Mouse (Mus musculus): Measurements from ENCODE around the gene Apc2. TPM values are rescaled to one million over a fixed set of nuclear protein-coding genes. Genes with fewer than 3 reads are reported as not detected.

Apc2 gene
- polyA plus RNA-seq, 1 experiment from 2014 or later, result 1.5 TPM

DNA sequence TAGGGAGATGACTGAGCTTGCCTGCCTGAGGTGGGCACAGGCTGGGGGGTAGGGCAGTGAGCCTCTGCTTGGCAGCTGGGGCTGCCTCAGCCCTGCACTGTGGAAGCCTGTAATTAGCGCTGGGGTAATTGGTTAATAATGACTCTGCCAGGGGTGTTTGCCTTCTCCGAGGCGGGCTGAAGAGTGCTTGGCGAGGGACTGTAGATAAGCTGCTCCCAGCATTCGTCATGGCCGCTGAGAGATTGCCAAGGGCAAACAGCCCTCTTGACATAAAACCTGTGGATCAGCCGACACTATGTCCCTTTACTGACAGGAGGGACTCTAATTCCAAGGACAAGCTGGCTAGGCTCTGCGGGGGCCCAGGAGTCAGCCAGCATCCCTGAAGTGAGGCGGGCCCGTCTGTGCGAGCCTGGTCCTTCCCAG lies 20.6 kb downstream of the Apc2 start:
- no peak for ATAC-seq (replicated peaks; ENCODE audit: extremely low read depth, insufficient read depth, low FRiP score)
- Histone ChIP-seq H3K4me2 (ENCODE audit: low read depth, low read length) (peak overlapping the region; percentile 34), H3K4me3 (ENCODE audit: low read length) (no peak overlapping the region; the same call in 1 of the 2 replicates), H3K9ac (ENCODE audit: low read length) (peak overlapping the region; percentile 55), H3K27me3 (ENCODE audit: control insufficient read depth, insufficient read depth, low read length) (peaks cover 56% of the 10 kb centered on the region), H3K4me1 (ENCODE audit: control insufficient read depth, insufficient read depth, low read length) (peaks cover 44% of the 10 kb centered on the region), H3K9me3 (replicated peaks; ENCODE audit: control insufficient read depth, low read length) (no peaks in the 10 kb centered on the region), H3K27ac (ENCODE audit: low read length) (peak overlapping the region; percentile 35), H3K36me3 (ENCODE audit: control insufficient read depth, insufficient read depth) (no peaks in the 10 kb centered on the region)
- 11% methylated on average over 11 of the region's 11 CpGs for WGBS

DNA sequence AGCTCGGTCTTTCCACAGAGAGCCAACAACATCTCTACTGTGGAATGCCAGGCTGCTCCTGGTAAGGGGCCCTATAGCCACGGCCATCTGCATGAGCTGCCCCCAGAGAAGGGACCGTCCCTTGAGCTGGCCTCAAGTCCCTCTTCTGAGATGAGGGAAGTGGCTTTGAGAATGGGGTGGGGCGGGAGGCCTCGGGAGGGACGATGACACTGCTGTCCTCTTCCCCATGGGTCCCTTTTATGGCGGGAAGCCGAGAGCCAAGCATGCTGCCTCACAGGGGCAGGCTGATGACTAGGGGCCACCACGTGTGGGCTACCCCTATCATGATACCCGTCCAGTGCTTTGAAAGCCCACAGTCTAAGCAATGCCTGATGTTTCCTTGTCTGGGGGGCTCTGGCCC lies 21.2 kb downstream of the Apc2 start:
- Histone ChIP-seq H3K9me3 (replicated peaks; ENCODE audit: control insufficient read depth, low read length) (no peaks in the 10 kb centered on the region), H3K27ac (ENCODE audit: low read length) (no peak overlapping the region), H3K4me1 (ENCODE audit: control insufficient read depth, insufficient read depth, low read length) (peaks cover 44% of the 10 kb centered on the region), H3K27me3 (ENCODE audit: control insufficient read depth, insufficient read depth, low read length) (peaks cover 50% of the 10 kb centered on the region), H3K9ac (ENCODE audit: low read length) (peak overlapping the region; percentile 55), H3K4me2 (ENCODE audit: low read depth, low read length) (no peak overlapping the region; the same call in 1 of the 2 replicates), H3K4me3 (ENCODE audit: low read length) (no peak overlapping the region), H3K36me3 (ENCODE audit: control insufficient read depth, insufficient read depth) (no peaks in the 10 kb centered on the region)
- WGBS, result 50% methylated on average over 10 of the region's 10 CpGs
- ATAC-seq (replicated peaks; ENCODE audit: extremely low read depth, insufficient read depth, low FRiP score), result no peak

DNA sequence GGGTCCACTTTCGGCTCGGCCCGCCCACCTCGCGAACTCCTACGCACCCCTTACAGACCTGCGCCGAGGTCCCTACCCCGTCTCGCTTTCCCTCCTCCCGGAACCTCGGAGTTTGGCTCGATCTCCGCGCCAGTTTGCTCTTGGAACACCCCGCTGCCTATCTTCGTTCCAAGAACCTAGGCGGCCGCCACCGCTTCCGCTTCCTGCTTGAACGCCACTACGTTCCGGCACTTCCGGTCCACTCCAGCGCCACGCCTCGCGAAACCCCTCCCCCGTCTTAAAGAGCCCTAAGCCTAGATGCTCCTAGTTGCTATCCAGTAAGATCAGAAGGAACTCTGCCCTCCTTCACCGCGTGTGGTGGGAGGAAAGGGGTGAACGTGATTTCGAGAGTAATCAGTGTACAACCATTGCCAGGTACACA lies 24.6 kb downstream of the Apc2 start, which contains the start of gene 2310011J03Rik:
Gene 2310011J03Rik, minus strand, starts transcription at position 198 of the 421 bp plus-strand sequence.
- peak within 1 kb of the TSS; percentile 93 for H3K4me2 ChIP-seq (ENCODE audit: low read depth, low read length)
- peak within 1 kb of the TSS; percentile 94 for H3K9ac ChIP-seq (ENCODE audit: low read length)
- H3K4me3 ChIP-seq (ENCODE audit: low read length), result peak within 1 kb of the TSS; percentile 93
- H3K36me3 ChIP-seq (ENCODE audit: control insufficient read depth, insufficient read depth), result no peaks in the 10 kb centered on the region
- WGBS, result under 1% methylated on average over 34 of the region's 34 CpGs
- peaks cover 42% of the 10 kb centered on the region for H3K4me1 ChIP-seq (ENCODE audit: control insufficient read depth, insufficient read depth, low read length)
- peak; percentile 58 for ATAC-seq (replicated peaks; ENCODE audit: extremely low read depth, insufficient read depth, low FRiP score)
- peaks cover 16% of the 10 kb centered on the region for H3K27me3 ChIP-seq (ENCODE audit: control insufficient read depth, insufficient read depth, low read length)
- peak within 1 kb of the TSS; percentile 72 for H3K27ac ChIP-seq (ENCODE audit: low read length)
- H3K9me3 ChIP-seq (replicated peaks; ENCODE audit: control insufficient read depth, low read length), result no peaks in the 10 kb centered on the region

DNA sequence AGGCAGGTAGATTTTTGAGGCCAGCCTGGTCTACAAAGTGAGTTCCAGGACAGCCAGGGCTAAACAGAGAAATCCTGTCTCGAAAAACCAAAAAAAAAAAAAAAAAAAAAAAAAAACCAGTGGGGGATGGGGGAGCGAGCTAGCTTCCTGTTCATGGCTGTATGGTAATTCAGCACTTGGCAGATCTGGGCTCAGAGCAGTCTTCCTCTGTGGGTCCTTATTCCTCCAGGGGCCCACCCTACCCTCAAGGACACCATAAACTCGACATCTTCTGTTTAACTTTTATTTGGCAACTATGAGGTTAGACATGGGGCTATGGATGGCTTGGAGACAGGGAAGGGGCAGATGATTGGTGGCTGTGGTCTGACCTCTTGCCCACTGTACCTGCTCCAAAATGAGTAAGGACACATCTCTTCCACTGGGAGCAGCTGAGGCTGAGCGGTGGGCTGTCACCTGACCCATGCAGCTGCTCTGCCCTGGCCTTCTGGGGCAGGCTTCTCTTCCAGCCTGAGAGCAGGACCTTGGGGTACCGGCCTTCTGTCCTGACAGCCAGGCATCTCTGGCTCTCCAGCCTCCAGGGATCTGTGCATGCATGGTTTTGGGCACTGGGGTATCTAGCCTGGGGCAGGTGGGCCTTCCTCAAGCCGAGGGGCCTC lies 25.4 kb downstream of the Apc2 start:
- Histone ChIP-seq H3K4me1 (ENCODE audit: control insufficient read depth, insufficient read depth, low read length) (peaks cover 37% of the 10 kb centered on the region), H3K4me3 (ENCODE audit: low read length) (no peak overlapping the region), H3K9ac (ENCODE audit: low read length) (no peak overlapping the region), H3K27me3 (ENCODE audit: control insufficient read depth, insufficient read depth, low read length) (peaks cover 8% of the 10 kb centered on the region), H3K4me2 (ENCODE audit: low read depth, low read length) (no peak overlapping the region), H3K27ac (ENCODE audit: low read length) (no peak overlapping the region), H3K36me3 (ENCODE audit: control insufficient read depth, insufficient read depth) (no peaks in the 10 kb centered on the region), H3K9me3 (replicated peaks; ENCODE audit: control insufficient read depth, low read length) (no peaks in the 10 kb centered on the region)
- no peak for ATAC-seq (replicated peaks; ENCODE audit: extremely low read depth, insufficient read depth, low FRiP score)
- 77% methylated on average over 6 of the region's 6 CpGs for WGBS

DNA sequence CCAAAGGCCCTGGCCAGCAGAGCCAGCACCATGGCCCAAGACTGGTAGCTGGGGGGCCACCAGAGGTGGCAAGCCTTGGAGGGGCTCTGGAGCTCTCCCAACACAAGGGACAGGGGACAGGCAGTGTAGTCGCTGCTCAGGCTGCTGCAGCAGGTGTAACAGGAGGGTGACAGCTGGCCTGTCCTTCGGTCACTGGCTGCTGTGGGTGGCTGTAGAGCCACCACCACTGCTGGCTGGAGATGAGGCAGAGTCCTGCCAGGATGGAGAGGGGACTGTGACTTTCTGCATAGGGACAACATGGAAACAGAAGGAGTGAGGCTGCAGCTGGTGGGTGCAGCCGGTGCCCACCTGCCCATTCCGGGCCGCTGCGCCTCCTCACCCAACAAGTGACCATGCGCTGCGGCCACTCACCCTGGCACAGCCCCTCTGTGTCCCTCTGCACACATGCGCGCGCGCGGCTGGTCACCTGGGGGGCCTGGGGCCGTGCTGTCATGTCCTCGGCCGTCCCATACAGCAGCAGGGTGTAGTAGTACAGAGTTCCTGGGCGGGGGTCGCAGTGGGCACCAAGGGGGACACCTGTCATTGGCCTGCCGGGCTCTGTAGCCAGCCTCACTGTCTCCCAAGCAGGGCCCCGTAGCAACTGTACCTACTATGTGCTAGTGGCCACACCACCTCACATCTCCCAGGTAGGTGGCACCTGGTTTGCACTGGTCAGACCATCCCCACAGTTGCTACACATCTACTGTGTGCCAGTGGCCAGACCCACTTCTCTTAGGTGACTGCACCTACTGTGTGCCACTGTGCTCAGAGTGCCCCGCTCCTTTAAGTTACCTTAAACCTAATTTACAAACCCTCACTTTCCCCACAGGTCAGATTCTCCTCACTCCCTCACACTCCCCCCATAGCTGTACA lies 26.1 kb downstream of the Apc2 start:
- Histone ChIP-seq H3K4me1 (ENCODE audit: control insufficient read depth, insufficient read depth, low read length) (peaks cover 29% of the 10 kb centered on the region), H3K27ac (ENCODE audit: low read length) (no peak overlapping the region), H3K36me3 (ENCODE audit: control insufficient read depth, insufficient read depth) (no peaks in the 10 kb centered on the region), H3K4me2 (ENCODE audit: low read depth, low read length) (peak overlapping the region; percentile 98), H3K9ac (ENCODE audit: low read length) (no peak overlapping the region), H3K27me3 (ENCODE audit: control insufficient read depth, insufficient read depth, low read length) (peaks cover 7% of the 10 kb centered on the region), H3K4me3 (ENCODE audit: low read length) (no peak overlapping the region), H3K9me3 (replicated peaks; ENCODE audit: control insufficient read depth, low read length) (no peaks in the 10 kb centered on the region)
- 88% methylated on average over 21 of the region's 21 CpGs for WGBS
- ATAC-seq (replicated peaks; ENCODE audit: extremely low read depth, insufficient read depth, low FRiP score), result no peak

GRCm38 (mm10) chr10:80322811-80323211 lies 27.0 kb downstream of the Apc2 start:
- Histone ChIP-seq H3K27me3 (ENCODE audit: control insufficient read depth, insufficient read depth, low read length) (peaks cover 4% of the 10 kb centered on the region; the same call in 1 of the 2 replicates), H3K27ac (ENCODE audit: low read length) (no peak overlapping the region), H3K36me3 (ENCODE audit: control insufficient read depth, insufficient read depth) (no peaks in the 10 kb centered on the region), H3K9me3 (replicated peaks; ENCODE audit: control insufficient read depth, low read length) (no peaks in the 10 kb centered on the region), H3K4me1 (ENCODE audit: control insufficient read depth, insufficient read depth, low read length) (peaks cover 25% of the 10 kb centered on the region), H3K9ac (ENCODE audit: low read length) (peak overlapping the region; percentile 78), H3K4me3 (ENCODE audit: low read length) (peak overlapping the region; percentile 71), H3K4me2 (ENCODE audit: low read depth, low read length) (peak overlapping the region; percentile 98)
- ATAC-seq (replicated peaks; ENCODE audit: extremely low read depth, insufficient read depth, low FRiP score), result no peak
- WGBS, result 7% methylated on average over 28 of the region's 28 CpGs

- Histone ChIP-seq H3K4me3 (ENCODE audit: low read length) (peak overlapping the region; percentile 71), H3K9me3 (replicated peaks; ENCODE audit: control insufficient read depth, low read length) (no peaks in the 10 kb centered on the region), H3K4me2 (ENCODE audit: low read depth, low read length) (peak overlapping the region; percentile 98), H3K36me3 (ENCODE audit: control insufficient read depth, insufficient read depth) (no peaks in the 10 kb centered on the region), H3K4me1 (ENCODE audit: control insufficient read depth, insufficient read depth, low read length) (peaks cover 25% of the 10 kb centered on the region), H3K27me3 (ENCODE audit: control insufficient read depth, insufficient read depth, low read length) (no peaks in the 10 kb centered on the region; the same call in 1 of the 2 replicates), H3K27ac (ENCODE audit: low read length) (no peak overlapping the region), H3K9ac (ENCODE audit: low read length) (peak overlapping the region; percentile 78)
- peak; percentile 29 for ATAC-seq (replicated peaks; ENCODE audit: extremely low read depth, insufficient read depth, low FRiP score)
- whole genome bisulfite sequencing, result under 1% methylated on average over 44 of the region's 46 CpGs
These were observed 27.7 kb downstream of the Apc2 start for GRCm38 (mm10) chr10:80323261-80324119.

DNA sequence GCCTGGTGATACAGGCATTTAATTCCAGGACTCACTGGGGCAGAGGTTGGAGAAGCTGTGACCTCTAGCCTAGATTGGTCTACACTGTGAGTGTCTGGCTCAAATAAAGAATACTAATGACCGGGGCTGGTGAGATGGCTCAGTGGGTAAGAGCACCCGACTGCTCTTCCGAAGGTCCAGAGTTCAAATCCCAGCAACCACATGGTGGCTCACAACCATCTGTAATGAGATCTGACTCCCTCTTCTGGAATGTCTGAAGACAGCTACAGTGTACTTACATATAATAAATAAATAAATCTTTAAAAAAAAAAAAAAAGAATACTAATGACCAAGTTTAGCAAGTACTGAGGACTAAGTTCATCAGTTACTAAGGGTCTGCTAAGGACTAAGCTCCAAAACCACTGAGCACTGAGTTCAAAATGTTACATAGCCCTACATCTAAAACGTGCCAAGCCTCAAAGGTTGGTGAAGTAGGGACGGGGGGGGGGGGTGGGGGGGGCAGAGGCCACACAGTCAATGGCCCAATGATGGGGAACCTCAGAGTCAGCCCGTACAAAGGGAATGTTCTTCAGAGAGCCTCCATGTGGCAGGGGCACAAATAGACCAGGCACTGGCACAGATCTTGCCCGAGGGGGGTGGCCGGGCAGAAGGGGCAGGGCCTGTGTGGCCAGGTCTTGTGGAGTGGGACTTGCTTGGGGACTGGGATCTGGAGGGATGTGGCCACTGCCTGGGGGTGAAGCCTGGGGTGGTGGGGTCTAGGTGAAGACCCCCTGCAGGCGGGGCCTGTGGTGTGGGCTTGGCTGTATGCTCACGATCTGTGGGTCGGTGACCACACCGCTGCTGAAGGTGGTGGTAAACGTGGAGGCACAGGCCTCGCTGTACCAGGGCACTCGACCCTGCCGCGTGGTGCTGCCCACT lies 28.6 kb downstream of the Apc2 start:
- Histone ChIP-seq H3K4me3 (ENCODE audit: low read length) (no peak overlapping the region; the same call in 1 of the 2 replicates), H3K9ac (ENCODE audit: low read length) (no peak overlapping the region), H3K9me3 (replicated peaks; ENCODE audit: control insufficient read depth, low read length) (no peaks in the 10 kb centered on the region), H3K36me3 (ENCODE audit: control insufficient read depth, insufficient read depth) (no peaks in the 10 kb centered on the region), H3K4me2 (ENCODE audit: low read depth, low read length) (peak overlapping the region; percentile 98), H3K27me3 (ENCODE audit: control insufficient read depth, insufficient read depth, low read length) (no peaks in the 10 kb centered on the region; the same call in 1 of the 2 replicates), H3K27ac (ENCODE audit: low read length) (no peak overlapping the region), H3K4me1 (ENCODE audit: control insufficient read depth, insufficient read depth, low read length) (peaks cover 24% of the 10 kb centered on the region)
- 77% methylated on average over 17 of the region's 17 CpGs for WGBS
- no peak for ATAC-seq (replicated peaks; ENCODE audit: extremely low read depth, insufficient read depth, low FRiP score)
